Mouse (Mus musculus) kidney, postnatal 0 days (tissue): ENCODE measurements at regions not wholly inside any gene's neighbourhood (a gene's known extent, or its start where the extent isn't known, plus 50 kb on each side); places are given as distances from the start of the nearest gene placed in this dataset.
A peak's percentile ranks its signal among the peaks of the same experiment; 100 is the strongest.

Experiments
- ATAC-seq: fragments of 200-750 bp; cut with Nextera tagmentation; replicated peaks from 2 replicates; pipeline ENCODE4 v1.8.0; 2017; ENCODE audit warnings: low read depth, moderate number of reproducible peaks, moderate TSS enrichment, moderate library complexity; ENCODE audit not compliant: low FRiP score
- DNase-seq: peaks from one replicate; pipeline ENCODE4 v3.0.0-alpha.2; 2016; ENCODE audit warnings: low spot score
- H3K27ac ChIP-seq: fragments of 300-500 bp; sonication (generic); 2 replicates; pipeline ENCODE4 v1.5.1; 2014; ENCODE audit warnings: mild to moderate bottlenecking
- H3K27me3 ChIP-seq: fragments of 300-500 bp; sonication (generic); 2 replicates; pipeline ENCODE4 v1.6.1; 2014; ENCODE audit warnings: low read length, mixed read lengths; ENCODE audit not compliant: insufficient read depth
- H3K36me3 ChIP-seq: fragments of 300-500 bp; sonication (generic); 2 replicates; pipeline ENCODE4 v1.6.1; 2014; ENCODE audit warnings: low read length, mixed read lengths; ENCODE audit not compliant: insufficient read depth
- H3K4me1 ChIP-seq: fragments of 300-500 bp; sonication (generic); replicated peaks from 2 replicates; pipeline ENCODE4 v1.6.1; 2014; ENCODE audit warnings: antibody characterized with exemption, low read length, mixed read lengths; ENCODE audit not compliant: insufficient read depth
- H3K4me2 ChIP-seq: fragments of 300-500 bp; sonication (generic); 2 replicates; pipeline ENCODE4 v1.6.1; 2014; ENCODE audit warnings: mild to moderate bottlenecking, low read length, moderate library complexity, mixed read lengths
- H3K4me3 ChIP-seq: fragments of 300-500 bp; sonication (generic); replicated peaks from 2 replicates; pipeline ENCODE4 v1.5.1; 2014; ENCODE audit warnings: low read depth, low read length
- H3K9ac ChIP-seq: fragments of 300-500 bp; sonication (generic); 2 replicates; pipeline ENCODE4 v1.6.1; 2014; ENCODE audit warnings: low read depth, low read length
- H3K9me3 ChIP-seq: fragments of 300-500 bp; sonication (generic); replicated peaks from 2 replicates; pipeline ENCODE4 v1.6.1; 2016; ENCODE audit warnings: low read length, inconsistent platforms, mixed read lengths
- CTCF ChIP-seq: IDR thresholded peaks from 2 replicates; pipeline ENCODE4 v1.5.1; 2016; ENCODE audit warnings: antibody characterized with exemption, low read depth, mild to moderate bottlenecking, moderate library complexity
- WGBS: fragments of 180-500 bp; shearing (Covaris S2); extraction: QIAGEN DNeasy Blood & Tissue Kit; methylation state at CpG from one replicate; pipeline ENCODE4 v1.1.7; 2014; 5-methylcytosine and 5-hydroxymethylcytosine counted together

DNA sequence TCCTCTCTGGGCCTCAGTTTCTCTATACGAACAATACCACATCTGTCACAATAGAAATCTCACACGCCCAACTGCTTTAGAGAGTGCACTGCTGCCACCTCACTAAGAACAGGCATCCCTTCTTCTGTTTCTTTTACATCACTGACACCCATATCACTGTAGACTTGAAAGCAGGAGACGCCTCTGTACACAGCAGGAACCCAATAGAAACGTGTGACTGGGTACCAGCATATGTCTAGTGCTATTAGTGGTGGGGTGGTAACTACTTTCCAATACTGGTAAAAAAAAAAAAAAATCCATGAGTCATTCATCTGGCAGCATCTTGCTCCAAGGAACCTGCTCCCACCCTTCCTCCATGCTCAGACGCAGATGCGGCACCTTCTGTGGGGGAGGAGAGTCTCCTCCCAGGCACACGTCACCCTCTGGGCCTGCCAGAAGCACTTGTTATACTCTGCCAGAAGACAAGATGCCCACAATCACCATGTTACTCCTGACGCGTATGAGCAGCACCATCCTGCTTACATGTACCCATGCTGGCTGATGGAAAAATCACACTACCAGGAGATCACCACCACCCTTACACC is 151.3 kb upstream of the Plxna4 start:
- no peak overlapping the region for H3K4me2 ChIP-seq
- no peaks in the 10 kb centered on the region for H3K36me3 ChIP-seq
- no peak overlapping the region for H3K4me3 ChIP-seq
- H3K9ac ChIP-seq: no peak overlapping the region
- ATAC-seq (no peak), DNase-seq (no peak)
- no peaks in the 10 kb centered on the region for H3K27me3 ChIP-seq
- H3K9me3 ChIP-seq: no peaks in the 10 kb centered on the region
- no peak overlapping the region for H3K27ac ChIP-seq
- H3K4me1 ChIP-seq: no peaks in the 10 kb centered on the region
- WGBS: 77% methylated on average over 9 of the region's 9 CpGs
- no peak for TF ChIP-seq CTCF

DNA sequence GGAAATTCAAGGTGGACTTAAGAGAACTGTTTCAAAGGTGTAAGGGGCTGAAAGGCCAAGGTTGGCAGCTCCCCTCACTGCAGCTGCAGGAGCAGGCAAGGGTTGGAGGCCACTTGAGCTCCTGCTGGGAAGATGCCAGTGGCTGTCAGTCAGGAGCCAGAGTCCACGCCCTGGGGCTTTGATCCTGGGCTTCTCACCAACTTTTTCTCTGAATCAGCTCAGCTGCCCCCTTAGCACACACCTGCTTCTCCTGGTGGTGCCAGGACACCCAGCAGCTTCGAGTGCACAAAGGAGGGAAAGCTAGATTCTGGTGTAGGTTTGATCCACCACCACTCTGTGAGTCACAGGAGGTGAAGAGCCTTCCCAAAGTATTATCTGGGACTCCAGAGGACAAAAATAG is 140.7 kb upstream of the Plxna4 start:
- Histone ChIP-seq H3K36me3 (no peaks in the 10 kb centered on the region), H3K9ac (no peak overlapping the region), H3K4me2 (no peak overlapping the region), H3K9me3 (no peaks in the 10 kb centered on the region), H3K4me3 (no peak overlapping the region), H3K27ac (no peak overlapping the region), H3K27me3 (no peaks in the 10 kb centered on the region), H3K4me1 (no peaks in the 10 kb centered on the region)
- DNase-seq: no peak
- no peak for TF ChIP-seq CTCF
- no peak for ATAC-seq
- WGBS: 34% methylated on average over 2 of the region's 2 CpGs

DNA sequence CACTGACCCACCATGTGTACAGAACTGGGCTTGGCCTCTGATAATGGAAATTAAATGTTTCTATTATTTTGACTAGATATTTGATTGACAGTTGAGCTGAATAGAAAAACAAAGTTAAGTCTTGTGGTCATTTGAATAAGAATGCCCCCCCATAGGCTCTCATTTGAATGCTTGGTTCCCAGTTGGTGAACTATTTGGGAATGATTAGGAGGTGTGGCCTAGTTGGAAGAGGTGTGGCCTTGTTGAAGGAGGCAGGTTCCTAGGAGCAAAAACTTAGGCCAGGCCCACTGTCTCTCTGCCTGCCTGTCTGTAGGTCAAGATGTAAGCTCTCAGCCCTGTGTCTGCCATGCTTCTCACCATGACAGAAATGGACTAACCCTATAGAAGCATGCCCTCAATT is 138.6 kb upstream of the Plxna4 start:
- no peaks in the 10 kb centered on the region for H3K9me3 ChIP-seq
- H3K9ac ChIP-seq: no peak overlapping the region
- no peak for DNase-seq
- H3K27me3 ChIP-seq: no peaks in the 10 kb centered on the region
- TF ChIP-seq CTCF: no peak
- H3K4me3 ChIP-seq: no peak overlapping the region
- no peak for ATAC-seq
- H3K36me3 ChIP-seq: no peaks in the 10 kb centered on the region
- H3K4me1 ChIP-seq: no peaks in the 10 kb centered on the region
- H3K27ac ChIP-seq: no peak overlapping the region
- no peak overlapping the region for H3K4me2 ChIP-seq

DNA sequence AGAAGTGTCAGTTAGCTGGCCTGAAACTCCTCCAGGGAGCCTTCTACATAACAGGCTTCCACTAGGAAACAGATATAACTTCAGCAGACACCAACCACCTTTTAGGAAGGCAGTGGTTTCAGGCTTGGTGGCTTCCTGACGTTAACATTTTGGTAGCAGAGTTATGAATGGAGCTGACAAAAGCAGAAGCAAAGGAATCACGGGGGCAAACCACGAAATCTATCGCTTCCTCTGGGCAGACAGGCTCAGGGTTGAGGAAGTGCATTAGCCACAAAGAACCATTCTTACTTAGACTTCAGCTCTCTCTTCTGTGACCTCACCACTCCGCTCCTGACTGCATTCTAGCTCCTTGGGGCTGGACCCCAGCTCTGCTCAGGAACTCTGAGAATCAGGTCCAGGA is 129.9 kb upstream of the Plxna4 start:
- ATAC-seq: no peak

DNA sequence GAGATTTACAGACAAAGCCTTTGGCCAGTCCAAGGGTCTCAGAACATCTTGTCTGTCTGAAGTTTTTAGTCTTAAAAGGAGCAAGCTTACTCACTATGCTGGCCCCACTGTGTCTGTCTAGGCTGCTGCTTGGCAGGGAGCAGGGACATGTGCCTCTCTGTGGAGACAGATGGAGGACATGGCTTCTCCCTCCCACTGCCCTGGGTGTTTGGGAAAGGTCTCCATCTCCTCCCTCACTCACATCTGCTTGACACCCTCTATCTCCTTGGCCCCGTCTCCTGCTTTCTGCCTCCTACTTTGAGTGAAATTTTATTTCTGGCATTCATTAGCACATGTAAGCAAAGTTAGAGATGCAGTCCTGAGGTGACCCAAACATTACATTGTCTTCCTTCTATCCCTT is 127.1 kb upstream of the Plxna4 start:
- no peak overlapping the region for H3K9ac ChIP-seq
- WGBS: 79% methylated on average over 1 of the region's 1 CpGs
- no peaks in the 10 kb centered on the region for H3K27me3 ChIP-seq

More for the DNA sequence above, 129.9 kb upstream of the Plxna4 start:
- no peak overlapping the region for H3K4me2 ChIP-seq
- no peaks in the 10 kb centered on the region for H3K9me3 ChIP-seq
- H3K4me3 ChIP-seq: no peak overlapping the region
- H3K27me3 ChIP-seq: no peaks in the 10 kb centered on the region
- DNase-seq: no peak
- H3K9ac ChIP-seq: no peak overlapping the region
- no peaks in the 10 kb centered on the region for H3K36me3 ChIP-seq
- no peaks in the 10 kb centered on the region for H3K4me1 ChIP-seq
- no peak overlapping the region for H3K27ac ChIP-seq
- WGBS: 72% methylated on average over 5 of the region's 5 CpGs
- TF ChIP-seq CTCF: no peak

DNA sequence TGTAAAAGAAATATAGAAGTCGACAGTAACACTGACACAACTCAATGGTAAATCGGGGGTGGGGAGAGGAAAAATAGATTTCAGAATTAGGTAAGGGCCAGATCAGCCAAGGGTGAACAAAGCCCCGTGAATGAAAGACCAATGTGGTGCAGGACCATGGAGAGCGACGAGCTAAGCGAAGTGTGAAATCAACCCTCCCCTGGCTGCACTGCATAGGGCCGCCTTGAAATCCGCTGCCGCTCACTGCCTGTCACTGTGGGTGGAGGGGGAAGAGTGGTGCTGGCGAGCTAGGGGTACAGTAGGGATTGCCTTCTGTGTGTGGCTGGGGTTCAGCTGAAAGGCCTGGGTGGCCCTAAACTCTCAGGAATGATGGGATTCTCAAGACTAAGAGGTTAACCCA is 122.2 kb upstream of the Plxna4 start:
- no peak overlapping the region for H3K4me3 ChIP-seq
- no peak overlapping the region for H3K27ac ChIP-seq
- H3K36me3 ChIP-seq: no peaks in the 10 kb centered on the region
- no peaks in the 10 kb centered on the region for H3K4me1 ChIP-seq
- DNase-seq: peak; percentile 89
- H3K27me3 ChIP-seq: no peaks in the 10 kb centered on the region
- ATAC-seq: peak; percentile 52; the same call in 1 of the 2 replicates
- H3K4me2 ChIP-seq: no peak overlapping the region
- no peak for TF ChIP-seq CTCF
- no peak overlapping the region for H3K9ac ChIP-seq
- H3K9me3 ChIP-seq: no peaks in the 10 kb centered on the region
- 6% methylated on average over 10 of the region's 10 CpGs for WGBS

More for the DNA sequence above, 127.1 kb upstream of the Plxna4 start:
- Histone ChIP-seq H3K9me3 (no peaks in the 10 kb centered on the region), H3K27ac (no peak overlapping the region), H3K4me3 (no peak overlapping the region), H3K36me3 (no peaks in the 10 kb centered on the region), H3K4me2 (no peak overlapping the region), H3K4me1 (no peaks in the 10 kb centered on the region)
- no peak for TF ChIP-seq CTCF
- ATAC-seq (no peak), DNase-seq (no peak)

DNA sequence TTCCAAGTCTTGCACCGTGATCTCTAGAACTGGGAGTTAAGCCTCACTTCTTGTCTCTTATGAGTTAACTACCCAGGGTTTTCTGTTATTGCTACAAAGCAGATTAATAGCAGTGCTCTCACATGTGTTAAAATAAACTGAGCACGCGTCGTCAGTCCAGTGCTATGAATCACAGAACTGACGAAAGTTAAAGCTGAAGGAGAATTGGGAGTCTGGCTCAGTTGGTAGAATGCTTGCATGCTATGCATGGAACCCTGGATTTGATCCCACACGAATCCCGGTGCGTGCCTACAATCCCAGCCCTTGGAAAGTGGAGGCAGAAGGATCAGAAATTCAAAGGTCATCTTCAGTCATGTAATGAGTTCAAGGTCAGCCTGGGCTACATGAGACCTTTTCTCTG is 121.6 kb upstream of the Plxna4 start:
- Histone ChIP-seq H3K4me1 (no peaks in the 10 kb centered on the region), H3K9me3 (no peaks in the 10 kb centered on the region), H3K27me3 (no peaks in the 10 kb centered on the region), H3K27ac (no peak overlapping the region), H3K9ac (no peak overlapping the region), H3K36me3 (no peaks in the 10 kb centered on the region), H3K4me3 (no peak overlapping the region), H3K4me2 (no peak overlapping the region)
- DNase-seq: no peak
- ATAC-seq: no peak
- 77% methylated on average over 8 of the region's 8 CpGs for WGBS
- no peak for TF ChIP-seq CTCF
